Mouse (Mus musculus) neutrophil, adult 65 days (primary cell): ENCODE data around the gene Gpc2. TPM values are rescaled to one million over a fixed set of nuclear protein-coding genes. Genes with fewer than 3 reads are reported as not detected.

ENCODE experiments used
- total RNA-seq: library from RNA; stranded (reverse); gene quantifications from 2 replicates; pipeline ENCODE4 v1.2.4, GENCODE M21; 2023

The Gpc2 gene
- 2.3 and 4.3 TPM in 2 replicates for total RNA-seq

GRCm38 (mm10) chr5:138279585-138280424 lies at the start of gene Gpc2, which contains the start of the genes Gm43720 and Stag3:
Gene Gpc2, minus strand, starts transcription at chr5:138280005.
Gene Gm43720, minus strand, starts transcription at chr5:138279958.
Gene Stag3, plus strand, starts transcription at chr5:138280240.

GRCm38 (mm10) chr5:138272409-138272923 lies 7.3 kb downstream of the Gpc2 start, which contains the start of gene Gal3st4:
Gene Gal3st4, minus strand, starts transcription at chr5:138272840.

GRCm38 (mm10) chr5:138263260-138264206 lies 16.3 kb downstream of the Gpc2 start, which contains the start of gene BC037034:
Gene BC037034, minus strand, starts transcription at chr5:138264033.

GRCm38 (mm10) chr5:138255353-138256093 lies 24.3 kb downstream of the Gpc2 start, which contains the start of gene Lamtor4:
Gene Lamtor4, plus strand, starts transcription at chr5:138255482.

GRCm38 (mm10) chr5:138225700-138226099 lies 54.1 kb downstream of the Gpc2 start, which contains the start of gene Nxpe5:
Gene Nxpe5, plus strand, starts transcription at chr5:138225898.

Other genes starting within 250 kb of the Gpc2 start
- gene Smok3c, start 226.8 kb downstream of the Gpc2 start, total RNA-seq = not detected in 2 replicates
- 8.6 and 9.6 TPM in 2 replicates for gene Zkscan1, start 194.9 kb downstream of the Gpc2 start, total RNA-seq
- 4.9 and 5.4 TPM in 2 replicates for gene Zscan21, start 163.1 kb downstream of the Gpc2 start, total RNA-seq
- gene Zfp113, start 124.3 kb downstream of the Gpc2 start, total RNA-seq = 0.98 and 1.2 TPM in 2 replicates
- 31.1 and 37.3 TPM in 2 replicates for gene Cops6, start 118.9 kb downstream of the Gpc2 start, total RNA-seq
- gene Ap4m1, start 108.0 kb downstream of the Gpc2 start, total RNA-seq = 19.7 and 22.1 TPM in 2 replicates
- 103 and 141 TPM in 2 replicates for gene Mcm7, start 107.6 kb downstream of the Gpc2 start, total RNA-seq
- gene Taf6, start 92.6 kb downstream of the Gpc2 start, total RNA-seq = 15.3 and 16.8 TPM in 2 replicates
- 9.6 and 13.9 TPM in 2 replicates for gene Cnpy4, start 92.5 kb downstream of the Gpc2 start, total RNA-seq
- 3.1 and 3.2 TPM in 2 replicates for gene Mblac1, start 85.7 kb downstream of the Gpc2 start, total RNA-seq
- 0.35 and 0.39 TPM in 2 replicates for gene Nxpe5, start 54.1 kb downstream of the Gpc2 start, total RNA-seq
- gene Lamtor4, start 24.5 kb downstream of the Gpc2 start, total RNA-seq = 160 and 171 TPM in 2 replicates
- gene BC037034, start 16.0 kb downstream of the Gpc2 start, total RNA-seq = 127 and 132 TPM in 2 replicates
- not detected in 2 replicates for gene Gal3st4, start 7.2 kb downstream of the Gpc2 start, total RNA-seq
- not detected in 2 replicates for gene Gm43720, start within 50 bp of the Gpc2 start, total RNA-seq
- gene Stag3, start 235 bp upstream of the Gpc2 start, total RNA-seq = 1.4 and 2.2 TPM in 2 replicates
- 1.5 and 2.1 TPM in 2 replicates for gene Pvrig, start 62.0 kb upstream of the Gpc2 start, total RNA-seq
- gene Zfp157, start 161.5 kb upstream of the Gpc2 start, total RNA-seq = 11.7 and 14.1 TPM in 2 replicates